Mouse (Mus musculus) E14TG2a.4 (cell line): ENCODE measurements at regions not wholly inside any gene's neighbourhood (a gene's known extent, or its start where the extent isn't known, plus 50 kb on each side); places are given as distances from the start of the nearest gene placed in this dataset.

Source experiments
- H3K27me3 ChIP-seq: 2 replicates; pipeline ENCODE4 v1.6.1; 2014; ENCODE audit warnings: low read length, control low read depth; ENCODE audit not compliant: insufficient read depth
- H3K36me3 ChIP-seq: 2 replicates; pipeline ENCODE4 v1.6.1; 2014; ENCODE audit warnings: low read length, control low read depth; ENCODE audit not compliant: insufficient read depth
- H3K4me1 ChIP-seq: replicated peaks from 2 replicates; pipeline ENCODE4 v1.6.1; 2014; ENCODE audit warnings: low read depth, low read length, control low read depth
- H3K4me3 ChIP-seq: replicated peaks from 2 replicates; pipeline ENCODE4 v1.5.1; 2014; ENCODE audit warnings: mild to moderate bottlenecking, low read length
- H3K9me3 ChIP-seq: 2 replicates; pipeline ENCODE4 v1.6.1; 2014; ENCODE audit warnings: low read length, control low read depth
- CTCF ChIP-seq: conservative IDR thresholded peaks from 2 replicates; pipeline ENCODE4 v1.5.1; 2014; ENCODE audit warnings: low read length
- NANOG ChIP-seq: IDR thresholded peaks from 2 replicates; pipeline ENCODE4 v1.6.1; 2014; ENCODE audit warnings: borderline replicate concordance, low read length, mixed read lengths
- POU5F1 ChIP-seq: IDR thresholded peaks from 2 replicates; pipeline ENCODE4 v1.6.1; 2014; ENCODE audit warnings: low read length, borderline replicate concordance

DNA sequence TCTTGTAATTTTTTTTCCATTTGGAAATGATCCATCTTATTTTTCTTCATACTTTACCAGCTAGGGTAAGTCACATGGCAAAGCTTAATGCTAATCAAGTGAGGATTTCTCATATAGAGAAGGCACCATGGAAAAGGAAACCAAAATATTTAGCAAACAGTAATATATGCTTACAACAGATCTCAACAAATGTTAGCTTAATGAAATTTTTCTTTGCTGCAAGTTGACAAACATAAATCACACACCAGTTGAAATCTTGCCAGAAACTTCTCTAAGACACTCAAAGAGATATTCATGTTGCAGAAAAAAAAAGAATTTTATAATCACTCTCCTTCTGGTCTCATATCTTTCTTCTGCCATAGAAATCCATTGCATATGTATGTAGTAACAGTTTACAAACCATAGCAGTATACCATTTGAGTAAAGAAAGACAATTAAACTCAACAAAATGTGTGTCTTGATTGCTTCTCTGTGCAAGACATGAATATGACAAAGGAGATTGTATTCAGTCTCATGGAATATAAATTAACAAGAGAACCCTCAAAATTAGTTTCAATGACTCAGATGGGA is 408.3 kb upstream of the Gm10306 start:
- no peaks in the 10 kb centered on the region for H3K27me3 ChIP-seq
- no peak overlapping the region for H3K4me3 ChIP-seq
- no peak for TF ChIP-seq POU5F1
- TF ChIP-seq NANOG = no peak
- no peak for TF ChIP-seq CTCF
- no peaks in the 10 kb centered on the region for H3K4me1 ChIP-seq
- H3K9me3 ChIP-seq = no peaks in the 10 kb centered on the region
- H3K36me3 ChIP-seq = no peaks in the 10 kb centered on the region

- TF ChIP-seq CTCF (no peak), POU5F1 (no peak), NANOG (no peak)
- no peaks in the 10 kb centered on the region for H3K27me3 ChIP-seq
- H3K4me1 ChIP-seq = no peaks in the 10 kb centered on the region
- no peaks in the 10 kb centered on the region for H3K9me3 ChIP-seq
- no peak overlapping the region for H3K4me3 ChIP-seq
- H3K36me3 ChIP-seq = no peaks in the 10 kb centered on the region
Measured at GRCm38 (mm10) chr4:94149056-94149455, 407.3 kb upstream of the Gm10306 start.

GRCm38 (mm10) chr4:94160620-94161019 is 395.7 kb upstream of the Gm10306 start:
- no peak for TF ChIP-seq POU5F1
- no peak for TF ChIP-seq NANOG
- no peak for TF ChIP-seq CTCF
- H3K4me3 ChIP-seq = no peak overlapping the region
- H3K4me1 ChIP-seq = no peaks in the 10 kb centered on the region
- H3K27me3 ChIP-seq = no peaks in the 10 kb centered on the region
- H3K36me3 ChIP-seq = no peaks in the 10 kb centered on the region
- H3K9me3 ChIP-seq = no peaks in the 10 kb centered on the region

DNA sequence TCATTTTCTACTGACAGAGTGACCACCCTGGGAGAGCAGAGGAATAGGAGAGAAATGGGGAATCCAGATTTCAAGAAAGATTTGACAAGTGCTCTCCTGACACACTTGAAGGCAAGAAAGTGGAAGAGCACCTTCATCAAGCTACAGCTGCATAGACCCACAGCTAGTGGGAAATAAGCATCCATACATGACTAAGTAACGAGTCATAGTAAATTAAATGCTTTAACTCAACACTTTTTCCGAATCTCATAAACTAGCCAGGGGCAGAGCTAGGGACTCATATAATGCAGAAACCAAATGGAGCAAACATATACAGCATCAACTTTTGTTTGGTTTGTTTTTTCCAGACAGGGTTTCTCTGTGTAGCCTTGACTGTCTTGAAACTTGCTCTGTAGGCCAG is 383.2 kb upstream of the Gm10306 start:
- H3K4me3 ChIP-seq = no peak overlapping the region
- H3K27me3 ChIP-seq = no peaks in the 10 kb centered on the region
- H3K36me3 ChIP-seq = no peaks in the 10 kb centered on the region
- H3K4me1 ChIP-seq = no peaks in the 10 kb centered on the region
- no peaks in the 10 kb centered on the region for H3K9me3 ChIP-seq
- TF ChIP-seq POU5F1 (no peak), CTCF (no peak), NANOG (no peak)

GRCm38 (mm10) chr4:94186997-94187396 is 369.3 kb upstream of the Gm10306 start:
- Histone ChIP-seq H3K27me3 (no peaks in the 10 kb centered on the region), H3K36me3 (no peaks in the 10 kb centered on the region), H3K4me1 (no peaks in the 10 kb centered on the region), H3K4me3 (no peak overlapping the region), H3K9me3 (no peaks in the 10 kb centered on the region)
- TF ChIP-seq POU5F1 (no peak), NANOG (no peak), CTCF (no peak)

DNA sequence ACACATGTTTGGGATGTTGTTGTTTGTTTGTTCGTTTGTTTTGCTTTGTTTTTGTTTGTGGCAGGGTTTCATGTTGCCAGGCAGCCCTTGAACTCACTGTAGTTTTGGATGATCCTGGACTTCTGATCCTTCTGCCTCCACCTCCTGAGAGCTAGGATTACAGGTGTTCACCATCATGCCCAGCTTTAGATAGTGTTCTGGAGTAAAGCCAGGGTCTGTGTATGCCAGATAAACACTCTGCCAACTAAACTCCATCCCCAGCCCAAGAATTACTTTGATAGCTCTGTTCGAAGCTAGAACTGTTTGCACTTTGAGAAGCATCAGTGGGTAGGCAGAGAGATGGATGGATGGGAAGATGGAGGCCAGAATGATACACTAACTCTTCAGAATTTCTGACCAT is 368.0 kb upstream of the Gm10306 start:
- TF ChIP-seq CTCF (no peak), POU5F1 (no peak), NANOG (no peak)

GRCm38 (mm10) chr4:94188888-94189287 is 367.5 kb upstream of the Gm10306 start:
- Histone ChIP-seq H3K36me3 (no peaks in the 10 kb centered on the region), H3K9me3 (no peaks in the 10 kb centered on the region), H3K4me3 (no peak overlapping the region), H3K4me1 (no peaks in the 10 kb centered on the region), H3K27me3 (no peaks in the 10 kb centered on the region)
- TF ChIP-seq NANOG (no peak), POU5F1 (no peak), CTCF (no peak)

More for the DNA sequence above, 368.0 kb upstream of the Gm10306 start:
- H3K36me3 ChIP-seq = no peaks in the 10 kb centered on the region
- no peaks in the 10 kb centered on the region for H3K27me3 ChIP-seq
- H3K9me3 ChIP-seq = no peaks in the 10 kb centered on the region
- H3K4me3 ChIP-seq = no peak overlapping the region
- H3K4me1 ChIP-seq = no peaks in the 10 kb centered on the region

GRCm38 (mm10) chr4:94190940-94191339 is 365.4 kb upstream of the Gm10306 start:
- H3K4me3 ChIP-seq = no peak overlapping the region
- no peaks in the 10 kb centered on the region for H3K4me1 ChIP-seq
- TF ChIP-seq CTCF (no peak), POU5F1 (no peak), NANOG (no peak)
- H3K27me3 ChIP-seq = no peaks in the 10 kb centered on the region
- no peaks in the 10 kb centered on the region for H3K9me3 ChIP-seq
- no peaks in the 10 kb centered on the region for H3K36me3 ChIP-seq

- H3K27me3 ChIP-seq = no peaks in the 10 kb centered on the region
- no peaks in the 10 kb centered on the region for H3K36me3 ChIP-seq
- TF ChIP-seq NANOG (no peak), CTCF (no peak), POU5F1 (no peak)
- no peaks in the 10 kb centered on the region for H3K9me3 ChIP-seq
- no peaks in the 10 kb centered on the region for H3K4me1 ChIP-seq
- no peak overlapping the region for H3K4me3 ChIP-seq
Measured at GRCm38 (mm10) chr4:94216265-94216664, 340.1 kb upstream of the Gm10306 start.
